Comparison of ENCODE assay signal across 8 mouse cellular contexts in genomic region chr3:151437693-151438092, GRCm38 (mm10). TPM values are rescaled to one million over a fixed set of nuclear protein-coding genes. Genes with fewer than 3 reads are reported as not detected.
DNase-seq lines count a peak whose midpoint lies in the region; ATAC-seq and TF ChIP-seq lines count a peak whose summit lies in the region.

Adgrl4 (plus strand) TSS chr3:151437887.

- no peak within 1 kb of the TSS for H3K27ac ChIP-seq in intestine, postnatal 0 days (ENCODE audit: low read depth, low read length)
- no peak within 1 kb of the TSS for H3K27ac ChIP-seq in limb, embryonic 14.5 days (replicated peaks; ENCODE audit: low read depth, low read length)
- H3K27ac ChIP-seq in midbrain, embryonic 12.5 days (replicated peaks): no peak within 1 kb of the TSS

- no peaks in the 10 kb centered on the region for H3K9me3 ChIP-seq in intestine, postnatal 0 days (ENCODE audit: control insufficient read depth)
- no peaks in the 10 kb centered on the region for H3K9me3 ChIP-seq in limb, embryonic 14.5 days (ENCODE audit: control insufficient read depth, low read length)
- H3K9me3 ChIP-seq in midbrain, embryonic 12.5 days: no peaks in the 10 kb centered on the region

- ATAC-seq in intestine, postnatal 0 days: no peak
- peak; percentile 70 for ATAC-seq in limb, embryonic 14.5 days (ENCODE audit: low FRiP score, low read depth)
- ATAC-seq in midbrain, embryonic 12.5 days (ENCODE audit: low FRiP score, low read depth): peak; percentile 72

- H3K9ac ChIP-seq in intestine, postnatal 0 days (ENCODE audit: low read depth, low read length): no peak within 1 kb of the TSS
- H3K9ac ChIP-seq in limb, embryonic 14.5 days (ENCODE audit: low read depth, low read length, severe bottlenecking): peak within 1 kb of the TSS; percentile 57
- 0 out of 2 replicates have a peak within 1 kb of the TSS, but pooled peaks have one; percentile 16 for H3K9ac ChIP-seq in midbrain, embryonic 12.5 days (replicated peaks)

- peak within 1 kb of the TSS; percentile 40; the same call in 1 of the 2 replicates for H3K4me2 ChIP-seq in intestine, postnatal 0 days (replicated peaks; ENCODE audit: low read depth)
- H3K4me2 ChIP-seq in limb, embryonic 14.5 days (replicated peaks; ENCODE audit: low read depth, low read length, severe bottlenecking): peak within 1 kb of the TSS; percentile 55
- H3K4me2 ChIP-seq in midbrain, embryonic 12.5 days (replicated peaks): peak within 1 kb of the TSS; percentile 52

- H3K36me3 ChIP-seq in intestine, postnatal 0 days (ENCODE audit: control insufficient read depth, insufficient read depth): no peaks in the 10 kb centered on the region
- no peaks in the 10 kb centered on the region for H3K36me3 ChIP-seq in limb, embryonic 14.5 days (ENCODE audit: control insufficient read depth, insufficient read depth, low read length)
- H3K36me3 ChIP-seq in midbrain, embryonic 12.5 days: no peaks in the 10 kb centered on the region

- no peaks in the 10 kb centered on the region for H3K27me3 ChIP-seq in intestine, postnatal 0 days (replicated peaks; ENCODE audit: control insufficient read depth, insufficient read depth, low read length)
- no peaks in the 10 kb centered on the region for H3K27me3 ChIP-seq in limb, embryonic 14.5 days (ENCODE audit: control insufficient read depth, insufficient read depth, low read length)
- no peaks in the 10 kb centered on the region for H3K27me3 ChIP-seq in midbrain, embryonic 12.5 days

- 5% methylated on average over 17 of the region's 17 CpGs for WGBS in intestine, postnatal 0 days
- 6% methylated on average over 17 of the region's 17 CpGs for WGBS in limb, embryonic 14.5 days
- 2% methylated on average over 17 of the region's 17 CpGs for WGBS in midbrain, embryonic 12.5 days

- DNase-seq in adrenal gland, adult 18-20 months (ENCODE audit: low spot score in 2 of 2): peak; percentile 18 to 41
- DNase-seq in embryo, embryonic 11 days: peak; percentile 62
- peak; percentile 53 to 83 for DNase-seq in heart, adult 18-20 months
- no peak for DNase-seq in limb, embryonic 14.5 days (ENCODE audit: low spot score)
- no peak for DNase-seq in right cerebral cortex, adult 2 months (ENCODE audit: low spot score in 2 of 2)
- DNase-seq in spleen, postnatal 4 days (ENCODE audit: low spot score in 2 of 2): no peak

- H3K4me1 ChIP-seq in intestine, postnatal 0 days (replicated peaks; ENCODE audit: control insufficient read depth, insufficient read depth, low read length): no peaks in the 10 kb centered on the region
- H3K4me1 ChIP-seq in limb, embryonic 14.5 days (ENCODE audit: control insufficient read depth, insufficient read depth, low read length): peaks cover 6% of the 10 kb centered on the region
- peaks cover 7% of the 10 kb centered on the region; the same call in 1 of the 2 replicates for H3K4me1 ChIP-seq in midbrain, embryonic 12.5 days

- H3K4me3 ChIP-seq in intestine, postnatal 0 days (ENCODE audit: low read depth, low read length): peak within 1 kb of the TSS; percentile 11; the same call in 1 of the 2 replicates
- peak within 1 kb of the TSS; percentile 27 for H3K4me3 ChIP-seq in limb, embryonic 14.5 days (replicated peaks; ENCODE audit: low read length)
- H3K4me3 ChIP-seq in midbrain, embryonic 12.5 days: peak within 1 kb of the TSS; percentile 27

- 0 out of 2 replicates have a peak, but pooled peaks have one; percentile 8 for TF ChIP-seq CTCF in intestine, postnatal 0 days (IDR thresholded peaks at IDR 0.05; ENCODE audit: low read depth)

- TF ChIP-seq POLR2A in limb, embryonic 14.5 days (IDR thresholded peaks at IDR 0.05; ENCODE audit: borderline replicate concordance, extremely low read depth, insufficient read depth, insufficient read length): no peak

RNA-seq across cellular contexts. Expression of gene Adgrl4, which starts in this region (rescaled TPM):
- total RNA-seq in adrenal gland, adult 18-20 months (2021): 10 to 100 TPM; 64.7 to 70.3 TPM
- 10 to 100 TPM; 65.8 to 68.9 TPM for total RNA-seq in heart, adult 18-20 months (2021)
- 6.6 TPM in 2 replicates for polyA plus RNA-seq in intestine, postnatal 0 days (2015; fragmentation: Nextera tagmentation; extraction: Ambion mirVana)
- 3.6 and 5.0 TPM in 2 replicates for polyA plus RNA-seq in limb, embryonic 14.5 days (2012; rRNA removed)
- polyA plus RNA-seq in limb, embryonic 14.5 days (2014; fragmentation: Nextera tagmentation; extraction: Ambion mirVana): 6.4 and 7.4 TPM in 2 replicates
- polyA plus RNA-seq in midbrain, embryonic 12.5 days (2016; fragmentation: Nextera tagmentation; extraction: Ambion mirVana): 8.1 and 8.6 TPM in 2 replicates

Comparison
In these comparisons a context has a peak if more than half of its experiments do, and no peak if none do; other contexts are left out.
1. DNase-seq: peak in adrenal gland, adult 18-20 months (2 of 2), embryo, embryonic 11 days (single experiment) and heart, adult 18-20 months (2 of 2); none in limb, embryonic 14.5 days (single experiment), right cerebral cortex, adult 2 months (0 of 2) and spleen, postnatal 4 days (0 of 2).
2. Peak in every context shown above with its lines, with median percentiles within 50 percentile points of each other: H3K4me2 ChIP-seq and H3K4me3 ChIP-seq.